Mouse (Mus musculus): ENCODE results near the gene Szt2.

DNA sequence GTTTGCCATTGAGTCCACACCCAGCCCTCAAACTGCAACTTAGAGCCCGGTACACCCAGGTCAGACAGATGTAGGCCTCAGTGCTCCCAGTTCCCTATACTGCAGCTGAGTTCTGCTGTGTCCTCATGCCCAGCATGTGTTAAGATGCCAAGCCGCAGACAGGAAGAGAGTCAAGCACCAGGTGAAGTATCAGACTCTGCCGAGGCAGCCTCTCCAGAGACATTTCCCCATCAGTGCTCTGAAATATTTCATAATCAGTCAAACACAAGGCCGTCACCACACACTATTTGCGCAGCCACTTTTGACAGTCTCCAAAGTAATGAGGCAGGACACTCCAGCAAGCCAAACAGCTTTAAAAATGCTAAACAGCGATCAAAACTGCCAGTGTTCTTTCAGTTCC, 10.7 kb downstream of the Szt2 start:
- no peak for TF ChIP-seq POLR2A (IDR thresholded peaks at IDR 0.05; ENCODE audit: insufficient read depth, low read depth, low read length)
- TF ChIP-seq CTCF (IDR thresholded peaks at IDR 0.05), result no peak
- TF ChIP-seq EP300 (IDR thresholded peaks at IDR 0.05; ENCODE audit: insufficient read depth, low read depth, low read length), result no peak
